Mouse (Mus musculus): ENCODE results near the gene Higd1c. TPM values are rescaled to one million over a fixed set of nuclear protein-coding genes. Genes with fewer than 3 reads are reported as not detected.

Gene Higd1c
- polyA plus RNA-seq, 1 experiment from 2014 or later, result not detected

DNA sequence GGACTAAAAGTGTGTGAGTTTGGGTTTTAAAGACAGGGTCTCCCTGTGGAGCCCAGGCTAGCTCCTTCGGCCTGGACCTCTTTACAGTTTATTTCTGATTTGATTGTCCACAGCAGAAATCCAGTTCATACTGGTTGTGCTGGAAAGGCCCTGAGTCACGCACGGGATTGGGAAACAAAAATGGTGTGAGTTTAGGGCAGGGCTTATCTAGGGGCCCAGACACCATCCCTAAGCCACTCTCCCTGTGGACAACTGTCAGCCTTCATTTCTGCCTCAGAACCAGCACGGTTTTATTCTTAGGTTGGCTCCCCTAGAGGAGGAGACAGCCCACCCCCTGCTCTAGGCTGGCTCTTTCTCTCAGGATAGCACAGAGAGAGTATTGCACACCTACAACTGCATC is 68.9 kb downstream of the Higd1c start:
- no peaks in the 10 kb centered on the region for H3K27me3 ChIP-seq
- no peaks in the 10 kb centered on the region for H3K4me1 ChIP-seq
- no peaks in the 10 kb centered on the region for H3K36me3 ChIP-seq
- no peak overlapping the region for H3K4me3 ChIP-seq
- no peak overlapping the region for H3K27ac ChIP-seq
- H3K4me2 ChIP-seq (replicated peaks), result no peak overlapping the region
- H3K9ac ChIP-seq, result no peak overlapping the region
- H3K9me3 ChIP-seq (replicated peaks), result no peaks in the 10 kb centered on the region
- ATAC-seq (ENCODE audit: low FRiP score), result no peak
- WGBS, result 72% methylated on average over 4 of the region's 4 CpGs

Other genes starting within 250 kb of the Higd1c start
- 29.0 and 31.1 TPM in 2 replicates for gene Atf1, start 136.7 kb upstream of the Higd1c start, polyA plus RNA-seq (2016; fragmentation: Nextera tagmentation; extraction: Ambion mirVana)
- gene Tmprss12, start 83.7 kb upstream of the Higd1c start, polyA plus RNA-seq (2016; fragmentation: Nextera tagmentation; extraction: Ambion mirVana), result not detected in 2 replicates
- 3.9 and 4.8 TPM in 2 replicates for gene Mettl7a1, start 60.4 kb upstream of the Higd1c start, polyA plus RNA-seq (2016; fragmentation: Nextera tagmentation; extraction: Ambion mirVana)
- 0.17 and 0.22 TPM in 2 replicates for gene Mettl7a3, start 29.6 kb upstream of the Higd1c start, polyA plus RNA-seq (2016; fragmentation: Nextera tagmentation; extraction: Ambion mirVana)
- 0.16 TPM in 1 of 2 replicates, not detected in the other for gene Methig1, start 11.4 kb upstream of the Higd1c start, polyA plus RNA-seq (2016; fragmentation: Nextera tagmentation; extraction: Ambion mirVana)
- not detected in 2 replicates for gene Mettl7a2, start 11.3 kb upstream of the Higd1c start, polyA plus RNA-seq (2016; fragmentation: Nextera tagmentation; extraction: Ambion mirVana)
- gene Gm5475, start 57.6 kb downstream of the Higd1c start, polyA plus RNA-seq (2016; fragmentation: Nextera tagmentation; extraction: Ambion mirVana), result 0.12 TPM in 1 of 2 replicates, not detected in the other
- gene Slc11a2, start 60.5 kb downstream of the Higd1c start, polyA plus RNA-seq (2016; fragmentation: Nextera tagmentation; extraction: Ambion mirVana), result 24.6 and 25.8 TPM in 2 replicates
- gene Letmd1, start 104.5 kb downstream of the Higd1c start, polyA plus RNA-seq (2016; fragmentation: Nextera tagmentation; extraction: Ambion mirVana), result 43.6 and 45.8 TPM in 2 replicates
- 41.4 and 43.0 TPM in 2 replicates for gene Csrnp2, start 130.9 kb downstream of the Higd1c start, polyA plus RNA-seq (2016; fragmentation: Nextera tagmentation; extraction: Ambion mirVana)
- gene Tfcp2, start 187.5 kb downstream of the Higd1c start, polyA plus RNA-seq (2016; fragmentation: Nextera tagmentation; extraction: Ambion mirVana), result 42.9 and 50.8 TPM in 2 replicates
- 28.9 and 38.6 TPM in 2 replicates for gene Pou6f1, start 235.4 kb downstream of the Higd1c start, polyA plus RNA-seq (2016; fragmentation: Nextera tagmentation; extraction: Ambion mirVana)

Measured in hindbrain, embryonic 12.5 days (tissue).